Mouse (Mus musculus) layer of hippocampus, postnatal 14 days (tissue): Measurements from ENCODE around the gene Sumo1. TPM values are rescaled to one million over a fixed set of nuclear protein-coding genes. Genes with fewer than 3 reads are reported as not detected.
"Not testable (repeated sequence)": the region's sequence is repeated elsewhere in the genome, so short reads cannot be mapped to it uniquely, and the experiment has no call there.

Experiments
- DNase-seq, 2 experiments: peaks; one replicate each; pipeline ENCODE4 v3.0.0; 2021 to 2022; ENCODE audit warnings: low spot score in 2 of 2, mixed read lengths in 1 of 2
- total RNA-seq, 2 experiments: library from RNA; stranded (reverse); gene quantifications; 2 replicates each; pipeline ENCODE4 v1.2.3; 2021

Sumo1 gene
- total RNA-seq, 2 experiments from 2014 or later = 101 to 105 TPM

DNA sequence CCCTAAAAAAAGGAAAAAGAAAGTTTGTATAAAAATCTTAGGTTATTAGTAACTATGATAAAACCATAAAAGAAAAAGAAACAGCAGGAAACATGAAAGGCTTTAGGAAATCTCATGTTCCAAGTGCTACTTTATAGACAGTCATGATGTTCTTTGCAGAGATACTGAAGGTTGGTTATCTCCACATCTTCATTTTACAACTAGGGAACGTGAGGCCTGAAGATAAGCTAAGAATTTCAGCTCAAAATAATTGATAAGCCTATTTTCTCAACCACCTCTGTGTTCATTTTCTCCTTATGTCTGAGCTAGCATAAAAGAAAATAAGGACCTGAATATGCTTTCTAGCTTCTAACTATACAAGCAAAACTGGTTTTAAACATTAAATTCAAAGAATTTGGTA, 28.1 kb downstream of the Sumo1 start:
- DNase-seq = no peak

DNA sequence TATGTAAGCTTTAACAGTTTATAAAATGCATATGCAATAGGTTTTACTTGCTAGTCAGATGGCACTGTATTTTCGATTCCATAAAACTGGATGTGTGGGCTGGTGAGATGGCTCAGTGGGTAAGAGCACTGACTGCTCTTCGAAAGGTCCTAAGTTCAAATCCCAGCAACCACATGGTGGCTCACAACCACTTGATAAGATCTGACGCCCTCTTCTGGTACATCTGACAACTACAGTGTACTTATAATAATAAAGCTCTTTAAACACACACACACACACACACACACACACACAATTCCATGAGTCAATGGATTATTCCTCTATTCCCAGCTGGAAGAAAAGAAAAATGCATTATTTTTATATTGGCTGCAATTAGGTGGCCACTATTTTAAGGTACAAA, 32.3 kb downstream of the Sumo1 start:
- no peak for DNase-seq

DNA sequence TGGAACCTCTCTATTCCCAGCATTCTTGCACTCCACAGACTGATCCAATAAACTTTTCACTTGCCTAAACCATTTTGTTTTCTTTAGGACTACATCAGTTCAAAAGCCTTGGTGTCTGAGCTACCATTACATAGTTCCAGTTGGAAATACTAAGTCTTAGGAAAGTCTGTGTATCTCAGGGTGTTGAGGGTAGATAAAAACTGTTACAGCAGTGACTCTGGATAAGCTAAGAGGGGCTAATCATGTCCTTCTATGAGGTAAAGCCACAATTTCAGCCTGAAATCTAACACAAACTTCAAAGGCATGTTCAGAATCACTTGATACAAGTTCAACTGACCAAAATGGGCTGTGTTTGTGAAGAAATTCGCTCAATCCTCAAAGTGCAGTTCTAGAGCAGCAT, 34.3 kb downstream of the Sumo1 start:
- DNase-seq = no peak

DNA sequence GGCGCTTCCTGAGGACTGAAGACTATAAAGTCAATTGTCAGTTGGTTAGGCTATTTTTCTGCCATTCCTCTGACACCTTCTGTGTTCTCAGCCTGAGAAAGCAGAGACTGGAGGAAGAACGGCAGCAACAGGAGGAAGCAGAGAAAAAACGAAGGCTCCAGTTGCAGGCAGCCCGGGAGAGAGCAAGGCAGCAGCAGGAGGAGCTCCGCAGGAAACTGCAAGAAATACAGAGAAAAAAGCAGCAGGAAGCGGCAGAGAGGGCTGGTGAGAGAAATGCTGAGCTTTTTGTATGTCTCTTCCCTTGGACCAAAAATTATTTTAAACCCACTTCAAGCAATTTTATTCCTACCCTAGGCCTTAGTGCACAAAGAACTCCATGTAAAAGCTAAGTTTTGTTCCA, 37.6 kb downstream of the Sumo1 start:
- no peak for DNase-seq

DNA sequence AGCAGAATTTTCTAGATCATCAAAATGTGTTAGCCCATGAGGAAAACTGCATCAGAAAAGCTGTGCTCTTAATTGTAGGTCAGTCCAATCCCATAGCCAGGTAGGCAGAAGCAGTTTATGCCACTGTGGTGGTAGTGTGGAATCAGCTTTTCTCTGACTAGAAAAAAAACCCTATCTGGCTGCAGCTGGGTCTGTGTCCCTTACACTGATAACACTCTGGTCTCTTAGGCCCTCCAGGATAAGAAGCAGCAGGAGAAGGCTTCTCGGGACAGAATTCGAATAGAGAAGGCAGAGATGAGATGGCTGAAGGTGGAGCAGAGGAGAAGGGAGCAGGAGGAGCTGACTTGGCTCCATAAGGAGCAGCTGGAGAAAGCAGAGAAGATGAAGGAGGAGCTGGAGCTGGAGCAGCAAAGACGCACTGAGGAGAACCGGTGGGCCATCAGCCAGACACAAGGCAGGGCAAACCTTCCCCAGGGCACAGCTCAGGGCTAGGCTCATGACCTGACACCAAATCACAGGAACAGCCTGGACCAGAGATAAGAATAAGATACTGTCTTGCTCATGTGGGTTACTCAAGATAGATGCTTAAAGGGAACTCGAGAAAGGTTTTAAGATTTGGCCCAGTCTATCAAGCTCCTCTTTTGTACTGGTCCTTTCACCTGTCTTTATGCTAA, 38.5 kb downstream of the Sumo1 start:
- no peak for DNase-seq

GRCm38 (mm10) chr1:59630356-59630755, 40.3 kb downstream of the Sumo1 start:
- DNase-seq = not testable (repeated sequence)

DNA sequence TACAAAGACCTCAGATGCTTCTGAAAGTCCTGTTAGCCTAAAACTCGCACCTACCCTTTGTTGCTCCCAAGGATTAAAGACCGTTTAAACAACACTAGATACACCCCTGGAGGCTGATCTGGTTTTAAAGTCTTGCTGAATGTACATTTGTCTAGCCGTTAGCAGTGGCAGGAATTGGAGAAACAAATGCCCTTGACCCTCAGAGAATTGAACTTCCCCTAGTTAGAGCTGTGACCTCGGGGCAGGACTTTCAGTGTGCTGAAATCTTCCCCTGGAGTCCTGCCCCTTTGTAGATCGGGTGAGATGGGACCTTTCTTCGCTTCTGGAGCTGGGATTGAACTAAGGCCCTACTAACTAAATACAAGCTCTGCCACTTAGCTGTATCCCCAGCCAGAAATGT, 41.4 kb downstream of the Sumo1 start:
- no peak for DNase-seq

GRCm38 (mm10) chr1:59625410-59625809, 45.2 kb downstream of the Sumo1 start:
- no peak for DNase-seq

DNA sequence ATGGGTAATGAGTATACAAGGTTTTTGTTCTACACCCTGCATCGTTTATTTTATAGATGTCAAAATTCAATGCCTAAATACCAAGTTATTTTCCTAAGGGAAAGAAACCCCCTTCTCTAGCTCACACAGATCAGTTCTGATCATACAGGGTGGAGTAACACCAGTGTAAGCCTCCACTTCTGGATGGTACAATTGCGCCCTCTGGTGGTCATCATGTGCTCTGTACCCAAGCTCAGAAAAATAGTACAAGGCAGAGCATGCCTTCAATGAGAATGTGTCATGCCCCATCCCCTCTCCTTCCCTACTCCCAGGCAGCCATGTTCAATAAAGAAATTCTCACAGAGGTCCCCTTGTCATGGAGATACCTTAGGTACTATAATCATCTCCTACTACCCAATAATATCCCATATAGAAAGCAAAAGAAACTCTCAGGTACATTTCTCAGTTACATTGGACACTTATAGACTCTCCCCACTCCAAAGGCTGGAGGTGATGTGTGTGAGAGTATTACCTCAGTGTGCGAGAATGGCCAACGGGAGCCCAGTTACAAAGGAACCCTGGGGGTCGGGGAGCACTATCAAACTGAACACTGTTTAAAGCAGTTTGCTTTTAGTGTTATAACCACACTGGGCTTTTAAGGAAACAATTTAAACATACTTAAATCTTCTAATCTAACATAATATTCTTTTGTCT, 47.2 kb downstream of the Sumo1 start:
- peak; percentile 70 to 85 for DNase-seq

DNA sequence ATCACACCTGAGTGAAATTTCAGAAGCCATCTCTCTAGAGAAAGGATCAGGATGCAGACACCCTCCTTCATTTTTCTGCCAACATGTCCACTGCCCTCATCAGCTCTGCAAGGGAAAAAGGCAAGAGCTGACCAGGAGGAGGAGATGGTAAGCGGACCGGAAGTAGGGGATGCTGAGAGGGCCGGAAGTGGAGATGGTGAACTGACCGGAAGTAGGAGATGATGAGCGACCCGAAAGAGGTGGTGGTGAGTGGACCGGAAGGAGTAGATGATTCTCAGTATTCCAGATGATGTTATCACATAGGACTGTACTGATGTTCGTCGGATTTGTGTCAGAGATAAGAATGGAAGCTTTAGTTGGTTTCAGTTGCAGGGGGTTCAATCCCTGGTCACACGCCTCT, 51.4 kb downstream of the Sumo1 start:
- DNase-seq = no peak

- no peak for DNase-seq
These were observed 55.6 kb downstream of the Sumo1 start for GRCm38 (mm10) chr1:59615021-59615420.

DNA sequence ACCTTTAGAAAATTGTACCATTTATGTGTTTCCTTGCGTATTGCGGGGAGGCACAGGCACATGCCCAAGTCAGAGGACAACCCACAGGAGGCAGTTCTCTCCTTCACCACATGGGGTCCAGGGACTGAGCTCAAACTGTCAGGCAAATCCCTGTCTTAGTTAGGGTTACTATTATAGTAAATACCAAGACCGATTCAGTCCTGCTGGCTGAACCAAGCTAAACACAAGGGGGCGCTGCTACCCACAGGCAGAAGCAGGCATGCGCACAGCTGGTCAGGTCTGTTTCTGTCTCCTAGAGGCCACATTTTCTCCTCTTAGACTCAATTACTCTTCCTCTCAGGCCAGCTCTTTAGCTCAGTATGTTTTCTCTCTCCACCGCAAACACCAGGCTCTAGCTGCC, 56.8 kb downstream of the Sumo1 start:
- DNase-seq = no peak

DNA sequence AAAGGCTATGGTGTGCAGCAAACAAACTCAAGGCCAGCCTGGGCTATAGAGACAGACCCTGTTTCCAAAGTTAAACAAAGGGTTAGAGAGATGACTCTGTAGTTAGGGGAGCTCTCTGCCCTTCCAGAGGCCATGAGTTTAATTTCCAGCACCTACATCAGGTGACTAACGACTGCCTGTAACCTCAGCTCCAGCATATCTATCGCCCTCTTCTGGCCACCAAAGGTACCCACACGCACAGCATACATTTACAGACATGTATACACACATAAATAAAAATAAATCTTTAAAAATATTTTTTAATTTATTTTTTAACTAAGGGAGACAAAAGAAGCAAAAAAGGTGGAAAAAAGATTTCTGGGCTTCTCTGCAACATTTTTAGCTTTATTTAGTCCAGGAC, 59.7 kb downstream of the Sumo1 start:
- no peak for DNase-seq

DNA sequence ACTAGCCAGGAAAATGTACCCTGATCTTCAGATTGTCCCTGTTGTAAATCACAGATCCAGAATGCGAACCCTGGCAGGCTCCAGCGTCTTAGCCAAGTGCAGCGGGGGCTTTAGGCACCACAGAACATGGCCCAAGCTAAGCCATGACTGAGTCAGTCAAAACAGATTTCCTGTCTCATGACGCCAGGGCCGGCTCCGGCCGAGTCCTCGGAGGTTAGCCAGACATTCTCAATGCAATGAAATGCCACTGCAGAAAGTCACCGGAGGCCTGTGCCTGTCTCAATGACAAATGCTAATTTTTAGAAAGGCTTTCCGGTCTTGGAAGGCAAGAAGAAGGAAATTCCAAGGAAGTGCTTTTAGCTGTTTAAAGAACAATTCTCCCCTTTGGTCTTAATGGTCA, 60.7 kb downstream of the Sumo1 start:
- DNase-seq = no peak

DNA sequence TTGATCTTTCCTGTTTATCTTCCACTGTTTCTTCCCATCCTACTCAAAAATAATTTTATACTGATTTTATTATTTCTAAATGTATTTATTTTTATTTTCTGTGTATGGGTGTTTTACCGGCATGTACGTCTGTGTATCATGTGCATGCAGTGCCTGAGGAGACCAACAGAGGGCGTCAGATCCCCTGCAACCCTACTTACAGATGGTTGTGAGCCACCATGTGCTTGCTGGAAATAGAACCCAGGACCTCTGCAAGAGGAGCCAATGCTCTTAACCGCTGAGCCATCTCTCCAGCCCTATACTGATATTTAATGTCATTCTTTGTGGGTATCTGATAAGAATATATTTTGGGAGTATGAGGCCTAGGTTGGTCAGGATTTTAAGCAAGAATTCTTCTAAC, 61.2 kb downstream of the Sumo1 start:
- DNase-seq = no peak

DNA sequence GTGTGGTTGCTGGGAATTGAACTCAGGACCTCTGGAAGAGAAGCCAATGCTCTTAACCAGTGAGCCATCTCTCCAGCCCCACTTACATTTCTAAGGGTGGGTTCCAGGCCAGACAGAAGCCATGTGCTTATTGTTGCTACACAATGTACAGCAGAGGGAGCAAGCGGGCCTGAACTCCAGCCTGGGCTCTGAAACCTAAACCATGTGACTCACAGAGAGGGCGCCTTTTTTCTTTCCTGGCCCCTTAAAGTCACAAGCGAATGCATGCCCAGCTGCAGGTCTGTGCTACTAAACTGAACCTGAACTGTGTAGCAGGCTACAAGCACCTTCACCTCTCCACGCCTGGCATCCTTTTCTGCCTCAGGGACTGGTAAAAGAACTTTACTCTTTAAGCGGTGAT, 61.7 kb downstream of the Sumo1 start:
- no peak for DNase-seq

GRCm38 (mm10) chr1:59608125-59608762, 62.4 kb downstream of the Sumo1 start:
- no peak for DNase-seq

- DNase-seq = no peak
These were observed 63.6 kb downstream of the Sumo1 start for GRCm38 (mm10) chr1:59607071-59607470.

DNA sequence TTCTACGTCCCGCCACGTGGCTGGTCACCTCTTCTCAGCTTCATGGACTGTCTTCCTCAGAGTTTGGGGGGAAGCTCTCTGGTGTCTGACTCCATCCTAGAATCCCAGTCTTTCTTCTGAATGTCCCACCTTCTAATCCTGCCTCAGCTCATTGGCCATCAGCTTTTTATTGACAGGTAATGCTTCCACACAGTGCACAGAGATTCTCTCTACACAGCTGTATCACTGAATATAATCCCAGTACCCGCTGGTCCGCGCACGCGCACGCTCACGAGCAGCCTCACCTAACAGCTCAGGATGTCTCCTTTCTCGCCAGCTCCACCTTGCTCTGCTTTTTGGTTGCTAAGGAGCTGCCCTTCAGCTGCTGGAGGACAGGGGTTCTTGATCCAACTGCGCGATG, 64.2 kb downstream of the Sumo1 start:
- no peak for DNase-seq

GRCm38 (mm10) chr1:59603893-59604292, 66.7 kb downstream of the Sumo1 start:
- DNase-seq = no peak

- no peak for DNase-seq
These were observed 67.3 kb downstream of the Sumo1 start for GRCm38 (mm10) chr1:59603417-59603712.

DNA sequence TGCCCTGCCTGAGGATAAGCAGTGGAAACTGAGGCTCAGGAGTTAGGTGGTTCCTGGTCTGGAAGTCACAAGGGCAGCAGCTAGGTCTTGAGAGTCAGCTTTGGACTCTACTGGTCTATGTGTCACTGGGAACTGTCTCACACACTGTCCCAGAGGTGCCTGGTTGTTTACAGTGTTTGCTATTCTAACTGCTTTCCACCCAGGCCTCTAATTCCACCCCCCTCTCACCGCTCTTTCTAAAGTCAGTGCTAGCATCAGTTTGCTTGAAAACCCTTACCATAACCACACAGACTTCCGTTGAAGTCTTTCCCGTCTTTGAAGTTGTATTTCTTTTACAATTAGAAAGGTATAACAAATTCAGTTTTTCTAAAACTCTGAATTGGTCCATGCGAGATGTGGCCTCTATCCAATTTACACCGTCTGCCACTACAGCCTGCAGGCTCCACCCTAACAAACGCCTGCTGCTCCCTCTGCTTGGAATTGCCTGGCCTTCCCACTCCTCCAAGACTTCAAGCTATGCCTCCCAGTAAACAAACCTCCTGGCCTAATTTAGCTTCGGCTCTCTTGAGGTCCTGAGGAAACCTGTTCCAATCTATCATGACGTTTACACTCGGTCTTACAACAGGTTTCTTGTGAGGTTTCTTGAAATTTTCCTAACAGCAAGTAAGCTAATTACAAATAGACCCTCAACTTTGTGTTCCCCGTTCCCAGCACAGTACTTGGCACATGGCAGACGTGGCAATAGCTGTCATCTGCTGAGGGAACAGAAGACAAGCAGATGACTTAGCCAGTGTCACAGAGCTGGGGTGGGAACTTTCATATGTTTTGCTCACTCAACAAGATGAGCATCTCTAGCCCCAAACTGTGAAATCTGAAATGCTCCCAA, 67.9 kb downstream of the Sumo1 start:
- peak; percentile 53 to 72 for DNase-seq
